8 mouse cellular contexts compared by ENCODE assay signal in the genomic region with DNA sequence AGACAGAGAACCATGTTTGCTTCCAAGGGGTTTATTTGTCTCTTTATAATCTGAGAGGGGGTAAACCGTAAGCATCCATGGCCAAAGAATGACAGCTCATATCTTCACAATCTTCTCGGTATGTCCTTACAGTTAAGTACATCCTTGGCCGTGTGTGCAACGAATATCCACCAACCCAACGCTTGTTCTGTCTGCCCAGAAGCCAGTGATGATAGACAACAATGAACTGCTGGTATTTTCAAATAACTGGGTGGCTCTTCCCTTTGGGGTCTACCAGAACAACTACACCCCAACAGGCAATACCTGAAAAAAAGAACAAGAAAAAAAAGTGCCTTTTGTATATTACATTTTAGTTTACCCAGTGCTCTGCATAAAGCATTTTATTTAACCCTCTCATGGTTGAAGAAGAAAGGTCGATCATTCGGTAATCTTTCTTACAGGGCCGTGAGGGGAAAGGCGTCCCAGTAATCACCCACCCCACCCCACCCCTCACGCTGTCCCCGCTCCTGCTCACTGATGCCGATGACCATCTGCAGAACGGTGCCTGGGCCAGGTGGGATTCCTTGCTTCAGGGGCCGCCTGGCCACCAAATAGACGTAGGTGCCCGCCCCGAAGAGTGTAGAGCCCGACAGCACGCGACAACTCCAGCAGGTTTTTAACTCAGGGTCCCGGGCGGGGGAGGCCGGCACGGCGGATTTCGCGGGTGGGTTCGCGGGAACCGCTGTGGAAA. TPM values are rescaled to one million over a fixed set of nuclear protein-coding genes. Genes with fewer than 3 reads are reported as not detected.
A peak's percentile ranks its signal among the peaks of the same experiment; 100 is the strongest.
DNase-seq lines count a peak whose midpoint lies in the region; ATAC-seq and TF ChIP-seq lines count a peak whose summit lies in the region.

No protein-coding gene starts in this region.

- WGBS in heart, embryonic 15.5 days, result 6% methylated on average over 30 of the region's 30 CpGs
- WGBS in embryonic facial prominence, embryonic 14.5 days, result 8% methylated on average over 30 of the region's 30 CpGs
- WGBS in intestine, postnatal 0 days, result 5% methylated on average over 30 of the region's 30 CpGs
- WGBS in neural tube, embryonic 15.5 days, result 8% methylated on average over 30 of the region's 30 CpGs

- peak; percentile 71 for ATAC-seq in heart, embryonic 15.5 days (replicated peaks; ENCODE audit: insufficient number of reproducible peaks, insufficient read depth, low FRiP score, low read depth)
- no peak for ATAC-seq in G1E (ENCODE audit: extremely low read depth, insufficient number of reproducible peaks, low FRiP score, poor library complexity, severe bottlenecking)
- peak; percentile 84 for ATAC-seq in embryonic facial prominence, embryonic 14.5 days (ENCODE audit: low read depth)
- ATAC-seq in intestine, postnatal 0 days, result peak; percentile 88
- ATAC-seq in neural tube, embryonic 15.5 days (ENCODE audit: low FRiP score), result peak; percentile 90

- TF ChIP-seq CTCF in G1E (IDR thresholded peaks at IDR 0.05; ENCODE audit: low read depth, low read length), result no peak
- TF ChIP-seq CTCF in intestine, postnatal 0 days (IDR thresholded peaks at IDR 0.05; ENCODE audit: low read depth), result no peak

- H3K4me2 ChIP-seq in heart, embryonic 15.5 days, result peak overlapping the region; percentile 64
- H3K4me2 ChIP-seq in embryonic facial prominence, embryonic 14.5 days (ENCODE audit: low read depth, low read length), result peak overlapping the region; percentile 58
- H3K4me2 ChIP-seq in intestine, postnatal 0 days (replicated peaks; ENCODE audit: low read depth), result peak overlapping the region; percentile 71
- peak overlapping the region; percentile 55 for H3K4me2 ChIP-seq in neural tube, embryonic 15.5 days

- peak overlapping the region; percentile 88 for H3K9ac ChIP-seq in heart, embryonic 15.5 days
- peak overlapping the region; percentile 93 for H3K9ac ChIP-seq in embryonic facial prominence, embryonic 14.5 days (ENCODE audit: low read depth, low read length)
- H3K9ac ChIP-seq in intestine, postnatal 0 days (ENCODE audit: low read depth, low read length), result peak overlapping the region; percentile 86
- peak overlapping the region; percentile 80 for H3K9ac ChIP-seq in neural tube, embryonic 15.5 days (replicated peaks)

- no peak for DNase-seq in heart, adult 11 months
- no peak for DNase-seq in G1E (ENCODE audit: low spot score)
- no peak for DNase-seq in embryonic facial prominence, embryonic 14.5 days (ENCODE audit: low spot score)
- DNase-seq in layer of hippocampus, adult 18-20 months (ENCODE audit: low spot score in 2 of 2), result no peak
- no peak for DNase-seq in spleen, postnatal 10 days (ENCODE audit: low spot score in 2 of 2)

- H3K27ac ChIP-seq in heart, embryonic 15.5 days, result peak overlapping the region; percentile 62
- peak overlapping the region; percentile 63 for H3K27ac ChIP-seq in embryonic facial prominence, embryonic 14.5 days (replicated peaks; ENCODE audit: low read depth, low read length)
- peak overlapping the region; percentile 21; the same call in 1 of the 2 replicates for H3K27ac ChIP-seq in intestine, postnatal 0 days (ENCODE audit: low read depth, low read length)
- peak overlapping the region; percentile 71 for H3K27ac ChIP-seq in neural tube, embryonic 15.5 days (replicated peaks)

- no peaks in the 10 kb centered on the region for H3K9me3 ChIP-seq in heart, embryonic 15.5 days (replicated peaks)
- no peaks in the 10 kb centered on the region for H3K9me3 ChIP-seq in G1E (replicated peaks)
- 0 out of 2 replicates have a peak, but pooled peaks cover under 1% of the 10 kb centered on the region for H3K9me3 ChIP-seq in embryonic facial prominence, embryonic 14.5 days (ENCODE audit: control insufficient read depth, low read length)
- H3K9me3 ChIP-seq in intestine, postnatal 0 days (ENCODE audit: control insufficient read depth), result no peaks in the 10 kb centered on the region
- no peaks in the 10 kb centered on the region for H3K9me3 ChIP-seq in neural tube, embryonic 15.5 days (replicated peaks)

- no peaks in the 10 kb centered on the region for H3K27me3 ChIP-seq in heart, embryonic 15.5 days
- no peaks in the 10 kb centered on the region for H3K27me3 ChIP-seq in G1E (ENCODE audit: insufficient read depth, low read length)
- H3K27me3 ChIP-seq in embryonic facial prominence, embryonic 14.5 days (replicated peaks; ENCODE audit: control insufficient read depth, insufficient read depth, low read length), result no peaks in the 10 kb centered on the region
- H3K27me3 ChIP-seq in intestine, postnatal 0 days (replicated peaks; ENCODE audit: control insufficient read depth, insufficient read depth, low read length), result no peaks in the 10 kb centered on the region
- H3K27me3 ChIP-seq in neural tube, embryonic 15.5 days (replicated peaks), result no peaks in the 10 kb centered on the region

- peaks cover 2% of the 10 kb centered on the region; the same call in 1 of the 2 replicates for H3K4me1 ChIP-seq in heart, embryonic 15.5 days (replicated peaks)
- peaks cover 13% of the 10 kb centered on the region for H3K4me1 ChIP-seq in G1E (ENCODE audit: insufficient read depth, low read depth, low read length)
- H3K4me1 ChIP-seq in embryonic facial prominence, embryonic 14.5 days (ENCODE audit: control insufficient read depth, insufficient read depth, low read length), result no peaks in the 10 kb centered on the region
- no peaks in the 10 kb centered on the region for H3K4me1 ChIP-seq in intestine, postnatal 0 days (replicated peaks; ENCODE audit: control insufficient read depth, insufficient read depth, low read length)
- peaks cover 6% of the 10 kb centered on the region for H3K4me1 ChIP-seq in neural tube, embryonic 15.5 days

- H3K36me3 ChIP-seq in heart, embryonic 15.5 days, result peaks cover 10% of the 10 kb centered on the region
- H3K36me3 ChIP-seq in G1E (replicated peaks), result peaks cover 9% of the 10 kb centered on the region
- peaks cover 24% of the 10 kb centered on the region for H3K36me3 ChIP-seq in embryonic facial prominence, embryonic 14.5 days (ENCODE audit: control insufficient read depth, insufficient read depth, low read length)
- H3K36me3 ChIP-seq in intestine, postnatal 0 days (ENCODE audit: control insufficient read depth, insufficient read depth), result no peaks in the 10 kb centered on the region
- H3K36me3 ChIP-seq in neural tube, embryonic 15.5 days, result peaks cover 12% of the 10 kb centered on the region

- peak overlapping the region; percentile 91 for H3K4me3 ChIP-seq in heart, embryonic 15.5 days
- H3K4me3 ChIP-seq in G1E (ENCODE audit: low read depth, low read length), result peak overlapping the region; percentile 84
- H3K4me3 ChIP-seq in embryonic facial prominence, embryonic 14.5 days (ENCODE audit: low read depth, low read length), result peak overlapping the region; percentile 84
- peak overlapping the region; percentile 92 for H3K4me3 ChIP-seq in intestine, postnatal 0 days (ENCODE audit: low read depth, low read length)
- peak overlapping the region; percentile 81 for H3K4me3 ChIP-seq in neural tube, embryonic 15.5 days (replicated peaks)

RNA-seq across cellular contexts. Expression of a gene that starts 0.5 kb away (rescaled TPM):
- 97.4 and 111 TPM in 2 replicates for polyA plus RNA-seq in heart, embryonic 15.5 days (2015; fragmentation: Nextera tagmentation; extraction: Ambion mirVana)
- total RNA-seq in G1E (2014; fragmentation: Nextera tagmentation) (59.6 and 84.3 TPM in 2 replicates), G1E (2017) (101 and 103 TPM in 2 replicates)
- 141 and 162 TPM in 2 replicates for polyA plus RNA-seq in G1E (2012)
- polyA plus RNA-seq in embryonic facial prominence, embryonic 14.5 days (2014; fragmentation: Nextera tagmentation; extraction: Ambion mirVana), result 127 and 136 TPM in 2 replicates
- 71.4 and 72.3 TPM in 2 replicates for polyA plus RNA-seq in intestine, postnatal 0 days (2015; fragmentation: Nextera tagmentation; extraction: Ambion mirVana)
- 100 and 108 TPM in 2 replicates for polyA plus RNA-seq in neural tube, embryonic 15.5 days (2015; fragmentation: Nextera tagmentation; extraction: Ambion mirVana)
- total RNA-seq in layer of hippocampus, adult 18-20 months (2021), result 10 to 100 TPM; 46.4 to 50.1 TPM

Comparison
In these comparisons a context has a peak if more than half of its experiments do, and no peak if none do; other contexts are left out.
1. H3K27ac ChIP-seq: peak in every context shown above with its lines; median percentile 71 in neural tube, embryonic 15.5 days; 63 in embryonic facial prominence, embryonic 14.5 days; 62 in heart, embryonic 15.5 days; 21 in intestine, postnatal 0 days.